Mouse (Mus musculus) E14TG2a.4 (cell line): ENCODE results near the gene Tstd2.

ENCODE experiments used
- CTCF ChIP-seq: conservative IDR thresholded peaks from 2 replicates; pipeline ENCODE4 v1.5.1; 2014; ENCODE audit warnings: low read length
- POU5F1 ChIP-seq: IDR thresholded peaks from 2 replicates; pipeline ENCODE4 v1.6.1; 2014; ENCODE audit warnings: low read length, borderline replicate concordance

- TF ChIP-seq CTCF: no peak
- no peak for TF ChIP-seq POU5F1
Measured at GRCm38 (mm10) chr4:46099132-46099531, 39.4 kb downstream of the Tstd2 start.
